Mouse (Mus musculus) bone marrow macrophage, adult 2 months (primary cell): ENCODE measurements around the gene Nup214.

Source experiments
- CTCF ChIP-seq: IDR thresholded peaks from 2 replicates; pipeline ENCODE4 v1.5.1; 2012; ENCODE audit warnings: low read depth, mild to moderate bottlenecking, low read length, moderate library complexity
- POLR2A ChIP-seq: IDR thresholded peaks from 2 replicates; pipeline ENCODE4 v1.6.1; 2012; ENCODE audit warnings: mild to moderate bottlenecking, low read depth, low read length, borderline replicate concordance

GRCm38 (mm10) chr2:32075368-32075767 is 101.1 kb downstream of the Nup214 start:
- TF ChIP-seq CTCF = no peak
- no peak for TF ChIP-seq POLR2A
